In the genomic region with DNA sequence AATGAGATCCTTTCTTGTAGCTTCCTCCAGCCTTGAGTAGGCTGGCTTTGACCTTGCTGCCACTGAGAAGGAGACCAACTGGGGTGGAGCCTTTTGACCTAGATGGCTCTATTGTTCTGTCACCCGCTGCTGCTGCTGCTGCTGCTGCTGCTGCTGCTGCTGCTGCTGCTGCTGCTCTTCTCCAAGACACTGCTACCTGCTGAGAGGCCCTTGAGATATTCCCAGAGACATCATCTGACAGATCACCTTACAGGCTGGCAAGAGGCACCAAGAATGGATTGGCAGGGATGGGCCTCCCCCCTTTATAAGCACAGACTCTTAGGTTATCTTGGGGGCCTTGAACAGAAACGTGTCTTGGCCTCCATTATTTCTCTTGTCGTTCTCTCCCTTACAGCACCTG, we compare ENCODE assay signal across 5 mouse cellular contexts. TPM values are rescaled to one million over a fixed set of nuclear protein-coding genes. Genes with fewer than 3 reads are reported as not detected.
A peak's percentile ranks its signal among the peaks of the same experiment; 100 is the strongest.
DNase-seq lines count a peak whose midpoint lies in the region; TF ChIP-seq lines count a peak whose summit lies in the region.
"Not testable (repeated sequence)": the region's sequence is repeated elsewhere in the genome, so short reads cannot be mapped to it uniquely, and the experiment has no call there.

No protein-coding gene starts in this region.

- H3K4me1 ChIP-seq in ES-E14 (ENCODE audit: control insufficient read depth in 2 of 2, insufficient read depth in 2 of 2, low read length in 2 of 2, poor library complexity in 1 of 2); testis, adult 2 months (ENCODE audit: control insufficient read depth, insufficient read depth, low read length): not testable (repeated sequence)

- not testable (repeated sequence) for H3K27me3 ChIP-seq in testis, adult 2 months (ENCODE audit: control insufficient read depth, insufficient read depth, low read length)

- not testable (repeated sequence) for H3K9me3 ChIP-seq in ES-E14 (ENCODE audit: control insufficient read depth, insufficient read depth, low read depth, low read length)

- TF ChIP-seq CTCF in testis, adult 2 months (IDR thresholded peaks at IDR 0.05; ENCODE audit: control insufficient read depth, insufficient read depth, insufficient replicate concordance, low read depth, low read length) = not testable (repeated sequence)

- H3K27ac ChIP-seq in ES-E14 (ENCODE audit: insufficient read depth, low read depth, low read length, poor library complexity, severe bottlenecking); testis, adult 2 months (ENCODE audit: control insufficient read depth, insufficient read depth, low read depth, low read length): not testable (repeated sequence)

- TF ChIP-seq POLR2A in testis, adult 2 months (IDR thresholded peaks at IDR 0.05; ENCODE audit: control insufficient read depth, low read depth, low read length) = peak; percentile 39; the same call in 1 of the 2 replicates

- H3K36me3 ChIP-seq in ES-E14 (ENCODE audit: control insufficient read depth, insufficient read depth, low read length, poor library complexity, severe bottlenecking); testis, adult 2 months (ENCODE audit: control insufficient read depth, insufficient read depth, low read length): not testable (repeated sequence)

- DNase-seq in ES-CJ7 (ENCODE audit: low read depth, low spot score) (peak; percentile 76), ES-E14 (ENCODE audit: low read depth, low spot score) (peak; percentile 29), R1 (ENCODE audit: low read depth, low spot score) (peak; percentile 50), ZHBTc4 (ENCODE audit: low read depth, low spot score) (peak; percentile 78)

- in situ Hi-C loops in ES-E14 (cut with MboI; ENCODE audit: low sequenced_read_pairs in 2 of 2, unreplicated experiment in 2 of 2) = not testable (repeated sequence)

- H3K9ac ChIP-seq in ES-E14 (ENCODE audit: insufficient read depth, low read depth, low read length, poor library complexity, severe bottlenecking) = not testable (repeated sequence)

- H3K4me3 ChIP-seq in ES-E14 (ENCODE audit: insufficient read depth in 1 of 2, low read depth in 1 of 2, low read length in 2 of 2, poor library complexity in 1 of 2, severe bottlenecking in 1 of 2) = not testable (repeated sequence)
- H3K4me3 ChIP-seq in testis, adult 2 months (ENCODE audit: control insufficient read depth, low read depth, low read length) = peak overlapping the region; percentile 73

RNA-seq across cellular contexts. Expression of gene Rnf219, which starts 19.7 kb away (rescaled TPM):
- 2.9 and 3.0 TPM in 2 replicates for total RNA-seq in ES-E14 (2012; rRNA removed)
- polyA plus RNA-seq in testis, adult 2 months (2012; rRNA removed) = 4.5 and 5.7 TPM in 2 replicates

RNA-seq across cellular contexts. Expression of gene Pou4f1, which starts 35.0 kb away (rescaled TPM):
- total RNA-seq in ES-E14 (2012; rRNA removed) = 1.6 and 2.9 TPM in 2 replicates
- polyA plus RNA-seq in testis, adult 2 months (2012; rRNA removed) = 0.52 and 0.69 TPM in 2 replicates
